Mouse (Mus musculus): ENCODE results near the gene Haghl. TPM values are rescaled to one million over a fixed set of nuclear protein-coding genes. Genes with fewer than 3 reads are reported as not detected.

Haghl gene
- polyA plus RNA-seq, 1 experiment, result 0.59 TPM

DNA sequence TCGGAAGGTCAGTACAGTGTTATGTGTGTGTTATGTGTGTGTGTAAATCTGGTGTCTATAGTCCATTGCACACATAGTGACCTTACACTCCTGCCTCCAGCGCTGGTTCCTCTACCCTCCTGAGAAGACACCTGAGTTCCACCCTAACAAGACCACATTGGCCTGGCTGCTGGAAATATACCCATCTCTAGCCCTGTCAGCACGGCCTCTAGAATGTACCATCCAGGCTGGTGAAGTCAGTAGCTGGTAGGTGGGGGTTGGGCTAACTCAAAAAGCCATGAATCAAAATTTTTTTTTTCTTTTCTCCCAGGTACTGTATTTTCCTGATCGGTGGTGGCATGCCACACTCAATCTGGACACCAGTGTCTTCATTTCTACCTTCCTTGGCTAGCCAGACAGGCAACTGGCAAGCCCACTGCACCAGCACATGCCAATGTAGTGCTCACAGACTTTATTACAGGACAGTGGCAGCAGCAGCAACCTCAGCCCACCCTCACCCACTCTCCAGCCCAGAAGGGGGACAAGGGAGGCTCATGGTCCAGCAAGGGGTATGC is 44.8 kb upstream of the Haghl start:
- no peaks in the 10 kb centered on the region for H3K27me3 ChIP-seq (ENCODE audit: control insufficient read depth)
- peaks cover 93% of the 10 kb centered on the region for H3K4me1 ChIP-seq (ENCODE audit: control insufficient read depth)
- H3K36me3 ChIP-seq (ENCODE audit: control insufficient read depth), result peaks cover 70% of the 10 kb centered on the region
- peak overlapping the region; percentile 73 for H3K4me3 ChIP-seq (replicated peaks)
- TF ChIP-seq GATA1 (IDR thresholded peaks at IDR 0.05; ENCODE audit: low read length), result no peak
- no peak for TF ChIP-seq TAL1 (IDR thresholded peaks at IDR 0.05; ENCODE audit: low read length)
- no peaks in the 10 kb centered on the region for H3K9me3 ChIP-seq (ENCODE audit: control insufficient read depth, low read length)

DNA sequence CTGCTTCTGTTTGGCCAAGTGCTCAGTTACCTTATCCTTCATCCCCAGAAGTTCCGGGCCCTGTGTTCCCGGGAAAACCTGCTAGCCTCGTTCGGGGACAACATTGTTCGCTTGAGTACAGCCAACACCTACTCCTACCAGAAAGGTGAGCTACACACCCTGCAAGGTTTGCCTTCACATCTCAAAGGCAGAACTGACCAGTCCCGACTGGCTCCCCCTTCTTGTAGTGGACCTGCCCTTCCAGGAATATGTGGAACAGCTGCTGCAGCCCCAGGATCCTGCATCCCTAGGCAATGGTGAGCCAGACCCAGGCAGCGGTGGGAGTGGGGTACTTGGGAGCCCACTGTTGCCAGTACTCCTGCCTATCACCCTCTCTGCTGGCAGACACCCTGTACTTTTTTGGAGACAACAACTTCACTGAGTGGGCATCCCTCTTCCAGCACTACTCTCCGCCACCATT is 44.1 kb upstream of the Haghl start:
- peaks cover 93% of the 10 kb centered on the region for H3K4me1 ChIP-seq (ENCODE audit: control insufficient read depth)
- H3K4me3 ChIP-seq (replicated peaks), result peak overlapping the region; percentile 73
- no peaks in the 10 kb centered on the region for H3K27me3 ChIP-seq (ENCODE audit: control insufficient read depth)
- peaks cover 65% of the 10 kb centered on the region for H3K36me3 ChIP-seq (ENCODE audit: control insufficient read depth)
- no peaks in the 10 kb centered on the region for H3K9me3 ChIP-seq (ENCODE audit: control insufficient read depth, low read length)
- TF ChIP-seq TAL1 (IDR thresholded peaks at IDR 0.05; ENCODE audit: low read length) (no peak), GATA1 (IDR thresholded peaks at IDR 0.05; ENCODE audit: low read length) (no peak)

DNA sequence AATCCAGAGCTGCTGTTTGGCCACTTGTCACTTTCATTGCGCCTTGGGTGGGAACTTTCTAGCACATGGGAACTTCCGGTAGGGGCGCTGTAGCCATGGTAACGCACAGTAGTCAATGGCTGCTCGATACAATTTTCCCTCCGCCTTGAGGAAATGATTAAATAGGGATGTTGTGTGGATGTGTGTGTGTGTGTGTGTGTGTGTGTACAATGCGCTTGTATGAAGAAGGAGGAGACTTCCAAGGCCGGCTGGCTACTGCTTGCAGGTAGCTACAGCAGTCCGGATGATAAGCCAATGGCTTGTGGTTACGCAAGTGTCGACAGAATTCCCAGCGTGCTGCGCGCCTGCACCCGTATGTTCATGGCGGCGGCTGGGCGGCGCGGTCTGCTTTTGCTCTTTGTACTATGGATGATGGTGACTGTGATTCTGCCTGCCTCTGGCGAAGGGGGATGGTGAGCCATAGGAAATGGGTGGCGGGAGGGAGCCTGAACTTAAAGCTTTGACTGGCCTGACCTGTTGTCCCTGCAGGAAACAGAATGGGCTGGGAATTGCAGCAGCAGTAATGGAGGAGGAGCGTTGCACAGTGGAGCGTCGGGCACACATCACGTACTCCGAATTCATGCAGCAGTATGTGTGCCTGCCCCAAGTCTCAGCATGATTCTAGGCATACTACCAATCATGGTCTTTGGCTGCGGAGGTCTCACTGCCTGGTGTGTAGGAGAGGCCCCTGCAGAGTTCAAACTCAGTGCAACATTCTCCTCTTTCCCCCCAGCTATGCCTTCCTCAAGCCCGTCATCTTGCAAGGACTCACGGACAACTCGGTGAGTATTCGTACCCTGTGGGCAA is 43.5 kb upstream of the Haghl start, which contains the start of gene Jmjd8:
TSS of gene Jmjd8 (plus strand) at position 156 of the 846 bp plus-strand sequence.
- peak within 1 kb of the TSS; percentile 73 for H3K4me3 ChIP-seq (replicated peaks)
- no peaks in the 10 kb centered on the region for H3K27me3 ChIP-seq (ENCODE audit: control insufficient read depth)
- H3K9me3 ChIP-seq (ENCODE audit: control insufficient read depth, low read length), result no peaks in the 10 kb centered on the region
- no peak; the same call in 1 of the 2 replicates for TF ChIP-seq GATA1 (IDR thresholded peaks at IDR 0.05; ENCODE audit: low read length)
- TF ChIP-seq TAL1 (IDR thresholded peaks at IDR 0.05; ENCODE audit: low read length), result no peak
- peaks cover 93% of the 10 kb centered on the region for H3K4me1 ChIP-seq (ENCODE audit: control insufficient read depth)
- H3K36me3 ChIP-seq (ENCODE audit: control insufficient read depth), result peaks cover 64% of the 10 kb centered on the region

DNA sequence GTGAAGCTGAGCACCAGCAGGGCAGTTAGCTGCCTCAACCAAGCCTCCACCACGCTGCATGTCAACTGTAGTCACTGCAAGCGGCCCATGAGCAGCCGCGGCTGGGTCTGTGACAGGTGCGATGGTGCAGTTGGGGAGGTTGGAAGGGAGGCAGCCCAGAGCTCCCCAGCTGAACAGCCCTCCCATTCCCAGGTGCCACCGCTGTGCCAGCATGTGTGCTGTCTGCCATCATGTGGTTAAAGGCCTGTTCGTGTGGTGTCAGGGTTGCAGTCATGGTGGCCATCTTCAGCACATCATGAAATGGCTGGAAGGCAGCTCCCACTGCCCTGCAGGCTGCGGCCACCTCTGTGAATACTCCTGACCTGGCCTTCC is 42.7 kb upstream of the Haghl start:
- peak overlapping the region; percentile 73 for H3K4me3 ChIP-seq (replicated peaks)
- no peaks in the 10 kb centered on the region for H3K9me3 ChIP-seq (ENCODE audit: control insufficient read depth, low read length)
- peaks cover 92% of the 10 kb centered on the region for H3K4me1 ChIP-seq (ENCODE audit: control insufficient read depth)
- no peaks in the 10 kb centered on the region for H3K27me3 ChIP-seq (ENCODE audit: control insufficient read depth)
- no peak for TF ChIP-seq GATA1 (IDR thresholded peaks at IDR 0.05; ENCODE audit: low read length)
- no peak for TF ChIP-seq TAL1 (IDR thresholded peaks at IDR 0.05; ENCODE audit: low read length)
- peaks cover 64% of the 10 kb centered on the region for H3K36me3 ChIP-seq (ENCODE audit: control insufficient read depth)

DNA sequence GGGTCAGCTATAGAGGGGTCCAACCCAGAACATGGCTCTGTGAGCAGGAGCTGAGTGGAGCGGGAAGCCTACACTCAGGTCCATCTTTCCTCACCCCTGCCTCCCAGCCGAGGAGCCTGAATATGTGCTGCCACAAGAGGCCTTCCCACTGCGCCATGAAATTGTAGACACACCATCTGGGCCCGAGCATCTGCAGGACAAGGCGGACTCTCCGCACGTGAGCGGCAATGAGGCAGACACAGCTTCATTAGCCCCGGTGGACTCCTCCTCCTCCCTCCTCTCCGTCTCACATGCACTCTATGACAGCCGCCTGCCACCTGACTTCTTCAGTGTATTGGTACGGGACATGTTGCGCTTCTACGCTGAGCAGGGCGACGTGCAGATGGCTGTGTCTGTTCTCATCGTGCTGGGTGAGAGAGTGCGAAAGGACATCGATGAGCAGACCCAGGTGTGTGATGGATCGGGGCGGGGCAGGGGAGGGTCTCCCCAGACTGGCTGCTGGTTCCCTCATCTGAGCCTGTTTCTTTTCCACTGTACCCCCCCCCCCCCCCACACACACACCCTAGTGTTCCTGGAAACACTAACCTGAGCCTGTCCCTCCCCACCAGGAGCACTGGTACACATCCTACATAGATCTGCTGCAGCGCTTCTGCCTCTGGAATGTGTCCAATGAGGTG is 42.2 kb upstream of the Haghl start:
- Histone ChIP-seq H3K4me1 (ENCODE audit: control insufficient read depth) (peaks cover 93% of the 10 kb centered on the region), H3K36me3 (ENCODE audit: control insufficient read depth) (peaks cover 64% of the 10 kb centered on the region), H3K4me3 (replicated peaks) (no peak overlapping the region), H3K27me3 (ENCODE audit: control insufficient read depth) (peaks cover 2% of the 10 kb centered on the region), H3K9me3 (ENCODE audit: control insufficient read depth, low read length) (no peaks in the 10 kb centered on the region)
- TF ChIP-seq TAL1 (IDR thresholded peaks at IDR 0.05; ENCODE audit: low read length), result no peak
- no peak for TF ChIP-seq GATA1 (IDR thresholded peaks at IDR 0.05; ENCODE audit: low read length)

DNA sequence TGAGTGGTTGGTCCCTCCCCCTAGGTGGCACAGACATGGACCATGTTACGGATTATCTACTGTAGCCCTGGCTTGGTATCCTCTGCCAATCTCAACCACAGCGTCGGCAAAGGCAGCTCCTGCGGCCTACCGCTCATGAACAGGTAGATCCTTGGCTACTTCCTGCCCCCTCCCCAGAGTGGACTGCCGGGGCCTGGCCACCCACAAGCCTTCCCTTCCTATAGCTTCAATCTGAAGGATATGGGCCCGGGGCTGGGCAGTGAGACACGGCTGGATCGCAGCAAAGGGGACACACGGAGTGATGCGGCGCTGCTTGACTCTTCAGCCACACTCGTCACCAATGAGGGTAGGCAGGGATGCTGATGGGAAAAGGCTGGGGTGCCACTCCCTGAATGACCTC is 41.5 kb upstream of the Haghl start:
- no peaks in the 10 kb centered on the region for H3K9me3 ChIP-seq (ENCODE audit: control insufficient read depth, low read length)
- peaks cover 8% of the 10 kb centered on the region for H3K27me3 ChIP-seq (ENCODE audit: control insufficient read depth)
- H3K36me3 ChIP-seq (ENCODE audit: control insufficient read depth), result peaks cover 64% of the 10 kb centered on the region
- H3K4me3 ChIP-seq (replicated peaks), result no peak overlapping the region
- TF ChIP-seq GATA1 (IDR thresholded peaks at IDR 0.05; ENCODE audit: low read length) (no peak), TAL1 (IDR thresholded peaks at IDR 0.05; ENCODE audit: low read length) (no peak)
- H3K4me1 ChIP-seq (ENCODE audit: control insufficient read depth), result peaks cover 91% of the 10 kb centered on the region

DNA sequence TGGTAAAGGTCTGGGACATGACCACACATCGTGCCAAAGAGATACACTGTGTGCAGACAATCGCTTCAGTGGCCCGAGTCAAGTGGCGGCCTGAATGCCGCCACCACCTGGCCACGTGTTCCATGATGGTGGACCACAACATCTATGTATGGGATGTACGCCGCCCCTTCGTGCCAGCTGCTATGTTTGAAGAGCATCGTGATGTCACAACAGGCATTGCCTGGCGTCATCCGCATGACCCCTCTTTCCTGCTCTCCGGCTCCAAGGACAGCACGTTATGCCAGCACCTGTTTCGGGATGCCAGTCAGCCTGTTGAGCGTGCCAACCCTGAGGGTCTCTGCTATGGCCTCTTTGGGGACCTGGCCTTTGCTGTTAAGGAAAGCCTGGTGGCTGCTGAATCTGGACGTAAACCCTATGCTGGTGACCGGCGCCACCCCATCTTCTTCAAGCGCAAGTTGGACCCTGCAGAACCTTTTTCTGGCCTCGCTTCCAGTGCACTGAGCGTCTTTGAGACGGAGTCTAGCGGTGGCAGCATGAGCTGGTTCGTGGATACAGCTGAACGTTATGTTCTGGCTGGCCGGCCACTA is 40.6 kb upstream of the Haghl start:
- H3K27me3 ChIP-seq (ENCODE audit: control insufficient read depth), result peaks cover 17% of the 10 kb centered on the region
- no peaks in the 10 kb centered on the region for H3K9me3 ChIP-seq (ENCODE audit: control insufficient read depth, low read length)
- TF ChIP-seq TAL1 (IDR thresholded peaks at IDR 0.05; ENCODE audit: low read length) (no peak), GATA1 (IDR thresholded peaks at IDR 0.05; ENCODE audit: low read length) (no peak)
- peaks cover 81% of the 10 kb centered on the region for H3K4me1 ChIP-seq (ENCODE audit: control insufficient read depth)
- peaks cover 55% of the 10 kb centered on the region for H3K36me3 ChIP-seq (ENCODE audit: control insufficient read depth)
- no peak overlapping the region for H3K4me3 ChIP-seq (replicated peaks)

DNA sequence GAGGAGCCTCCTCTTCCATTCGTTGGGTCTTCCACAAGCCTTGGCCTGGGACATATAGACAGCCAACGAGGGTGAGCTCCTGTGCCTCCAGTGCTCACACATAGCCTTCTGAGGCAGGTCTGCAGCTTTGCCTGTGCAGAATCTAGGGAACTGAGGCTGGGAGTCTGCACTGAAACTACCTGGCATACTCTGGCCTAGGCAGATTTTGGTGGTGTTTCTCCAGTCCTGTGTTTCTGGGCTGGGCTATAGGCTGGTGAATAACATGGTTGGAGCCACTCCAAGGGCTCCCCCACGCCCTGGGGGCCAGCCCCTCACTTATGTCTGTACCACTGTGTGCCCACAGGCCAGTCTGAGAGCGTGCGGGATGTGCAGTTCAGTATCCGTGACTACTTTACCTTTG is 39.8 kb upstream of the Haghl start:
- Histone ChIP-seq H3K4me1 (ENCODE audit: control insufficient read depth) (peaks cover 74% of the 10 kb centered on the region), H3K36me3 (ENCODE audit: control insufficient read depth) (peaks cover 47% of the 10 kb centered on the region), H3K27me3 (ENCODE audit: control insufficient read depth) (peaks cover 24% of the 10 kb centered on the region), H3K9me3 (ENCODE audit: control insufficient read depth, low read length) (no peaks in the 10 kb centered on the region), H3K4me3 (replicated peaks) (peak overlapping the region; percentile 73)
- no peak for TF ChIP-seq TAL1 (IDR thresholded peaks at IDR 0.05; ENCODE audit: low read length)
- no peak for TF ChIP-seq GATA1 (IDR thresholded peaks at IDR 0.05; ENCODE audit: low read length)

All from erythroblast, embryonic 14.5 days (primary cell).